Comparison of ENCODE assay signal across 8 mouse cellular contexts in genomic region chr9:31209502-31209901, GRCm38 (mm10). TPM values are rescaled to one million over a fixed set of nuclear protein-coding genes. Genes with fewer than 3 reads are reported as not detected.
A peak's percentile ranks its signal among the peaks of the same experiment; 100 is the strongest.
DNase-seq lines count a peak whose midpoint lies in the region; ATAC-seq and TF ChIP-seq lines count a peak whose summit lies in the region.

No protein-coding gene starts in this region.

- peaks cover 3% of the 10 kb centered on the region; the same call in 1 of the 2 replicates for H3K79me2 ChIP-seq in heart, adult 2 months (replicated peaks; ENCODE audit: control insufficient read depth, insufficient read depth, low read length)

- 77% methylated on average over 1 of the region's 1 CpGs for WGBS in heart, adult 2 months
- 95% methylated on average over 1 of the region's 1 CpGs for WGBS in limb, embryonic 12.5 days
- WGBS in limb, embryonic 10.5 days: 100% methylated on average over 1 of the region's 1 CpGs
- 83% methylated on average over 1 of the region's 1 CpGs for WGBS in hindbrain, embryonic 15.5 days
- 61% methylated on average over 1 of the region's 1 CpGs for WGBS in midbrain, embryonic 16.5 days

- TF ChIP-seq POLR2A in heart, adult 2 months (IDR thresholded peaks at IDR 0.05; ENCODE audit: insufficient read depth, low read depth, low read length): no peak

- H3K4me1 ChIP-seq in heart, adult 2 months (ENCODE audit: control insufficient read depth, insufficient read depth, low read length): peaks cover 9% of the 10 kb centered on the region
- peaks cover 21% of the 10 kb centered on the region for H3K4me1 ChIP-seq in limb, embryonic 12.5 days (replicated peaks)
- peaks cover 24% of the 10 kb centered on the region for H3K4me1 ChIP-seq in limb, embryonic 10.5 days
- peaks cover 52% of the 10 kb centered on the region for H3K4me1 ChIP-seq in hindbrain, embryonic 15.5 days (replicated peaks)
- peaks cover 30% of the 10 kb centered on the region for H3K4me1 ChIP-seq in midbrain, embryonic 16.5 days (ENCODE audit: control insufficient read depth, insufficient read depth, low read length)

- H3K9me3 ChIP-seq in limb, embryonic 12.5 days: no peaks in the 10 kb centered on the region
- no peaks in the 10 kb centered on the region for H3K9me3 ChIP-seq in limb, embryonic 10.5 days (replicated peaks)
- no peaks in the 10 kb centered on the region for H3K9me3 ChIP-seq in hindbrain, embryonic 15.5 days
- no peaks in the 10 kb centered on the region for H3K9me3 ChIP-seq in midbrain, embryonic 16.5 days (replicated peaks; ENCODE audit: control insufficient read depth, low read length, poor library complexity, severe bottlenecking)

- H3K4me3 ChIP-seq in heart, adult 2 months: no peak overlapping the region
- no peak overlapping the region for H3K4me3 ChIP-seq in limb, embryonic 12.5 days (replicated peaks)
- H3K4me3 ChIP-seq in limb, embryonic 10.5 days: no peak overlapping the region
- H3K4me3 ChIP-seq in hindbrain, embryonic 15.5 days: no peak overlapping the region
- no peak overlapping the region for H3K4me3 ChIP-seq in midbrain, embryonic 16.5 days (ENCODE audit: low read depth, low read length)

- H3K9ac ChIP-seq in heart, adult 2 months (ENCODE audit: low read depth, low read length): no peak overlapping the region
- H3K9ac ChIP-seq in limb, embryonic 12.5 days (replicated peaks): no peak overlapping the region
- no peak overlapping the region for H3K9ac ChIP-seq in hindbrain, embryonic 15.5 days
- H3K9ac ChIP-seq in midbrain, embryonic 16.5 days (ENCODE audit: low read depth, low read length): no peak overlapping the region

- 0 out of 2 replicates have a peak overlapping the region, but pooled peaks have one; percentile 95 for H3K4me2 ChIP-seq in limb, embryonic 12.5 days
- peak overlapping the region; percentile 90 for H3K4me2 ChIP-seq in hindbrain, embryonic 15.5 days
- peak overlapping the region; percentile 24; the same call in 1 of the 2 replicates for H3K4me2 ChIP-seq in midbrain, embryonic 16.5 days (ENCODE audit: low read length)

- no peak for ATAC-seq in limb, embryonic 12.5 days (ENCODE audit: insufficient number of reproducible peaks, insufficient read depth, low FRiP score, low TSS enrichment, low read depth)
- ATAC-seq in hindbrain, embryonic 15.5 days (ENCODE audit: low FRiP score, low read depth): no peak
- no peak for ATAC-seq in midbrain, embryonic 16.5 days

- DNase-seq in heart, adult 11 months: peak; percentile 48
- DNase-seq in heart, adult 2 months: no peak
- no peak for DNase-seq in limb, embryonic 10.5 days (ENCODE audit: low spot score)
- DNase-seq in thymus, postnatal 4 days: no peak
- no peak for DNase-seq in right cerebral cortex, postnatal 10 days (ENCODE audit: low spot score in 2 of 2)

- H3K27ac ChIP-seq in heart, adult 2 months: no peak overlapping the region; the same call in 1 of the 2 replicates
- H3K27ac ChIP-seq in limb, embryonic 12.5 days: no peak overlapping the region
- H3K27ac ChIP-seq in limb, embryonic 10.5 days: no peak overlapping the region
- H3K27ac ChIP-seq in hindbrain, embryonic 15.5 days (replicated peaks): no peak overlapping the region
- H3K27ac ChIP-seq in midbrain, embryonic 16.5 days (ENCODE audit: low read length): no peak overlapping the region

- no peaks in the 10 kb centered on the region for H3K27me3 ChIP-seq in heart, adult 2 months (ENCODE audit: control insufficient read depth, insufficient read depth, low read length)
- H3K27me3 ChIP-seq in limb, embryonic 12.5 days: no peaks in the 10 kb centered on the region
- H3K27me3 ChIP-seq in limb, embryonic 10.5 days (ENCODE audit: low read depth, poor library complexity, severe bottlenecking): no peaks in the 10 kb centered on the region
- H3K27me3 ChIP-seq in hindbrain, embryonic 15.5 days: no peaks in the 10 kb centered on the region
- no peaks in the 10 kb centered on the region for H3K27me3 ChIP-seq in midbrain, embryonic 16.5 days (ENCODE audit: control insufficient read depth, insufficient read depth, low read depth, low read length)

- peaks cover 11% of the 10 kb centered on the region for H3K36me3 ChIP-seq in heart, adult 2 months (ENCODE audit: control insufficient read depth, insufficient read depth, low read length)
- no peaks in the 10 kb centered on the region for H3K36me3 ChIP-seq in limb, embryonic 12.5 days
- H3K36me3 ChIP-seq in limb, embryonic 10.5 days: peaks cover 3% of the 10 kb centered on the region; the same call in 1 of the 2 replicates
- H3K36me3 ChIP-seq in hindbrain, embryonic 15.5 days: no peaks in the 10 kb centered on the region
- H3K36me3 ChIP-seq in midbrain, embryonic 16.5 days (ENCODE audit: control insufficient read depth, insufficient read depth, low read length): no peaks in the 10 kb centered on the region

- TF ChIP-seq CTCF in heart, adult 2 months (IDR thresholded peaks at IDR 0.05): no peak

- TF ChIP-seq EP300 in heart, adult 2 months (IDR thresholded peaks at IDR 0.05; ENCODE audit: insufficient read depth, low read depth, low read length): no peak

- intact Hi-C loops in heart, adult 2 months (cut with DNase I): loop anchor here (5.0 to 10.0 kb wide), 3 partner anchors 42 to 175 kb away; partner anchors contain the start of gene Zbtb44

RNA-seq across cellular contexts. Expression of gene Aplp2, which starts 2.1 kb away (rescaled TPM):
- total RNA-seq in heart, adult 2 months (2021): 100 to 1,000 TPM; 285 to 294 TPM
- 413 and 640 TPM in 2 replicates for polyA plus RNA-seq in heart, adult 2 months (2012; rRNA removed)
- 164 and 172 TPM in 2 replicates for polyA plus RNA-seq in limb, embryonic 12.5 days (2016; fragmentation: Nextera tagmentation; extraction: Ambion mirVana)
- 179 and 182 TPM in 2 replicates for polyA plus RNA-seq in limb, embryonic 10.5 days (2016; fragmentation: Nextera tagmentation; extraction: Ambion mirVana)
- 374 and 412 TPM in 2 replicates for polyA plus RNA-seq in hindbrain, embryonic 15.5 days (2015; fragmentation: Nextera tagmentation; extraction: Ambion mirVana)
- 361 and 403 TPM in 2 replicates for polyA plus RNA-seq in midbrain, embryonic 16.5 days (2015; fragmentation: Nextera tagmentation; extraction: Ambion mirVana)

Comparison
In these comparisons a context has a peak if more than half of its experiments do, and no peak if none do; other contexts are left out.
1. H3K4me2 ChIP-seq: peak in every context shown above with its lines; median percentile 95 in limb, embryonic 12.5 days; 90 in hindbrain, embryonic 15.5 days; 24 in midbrain, embryonic 16.5 days.